Mouse (Mus musculus) Patski (cell line): ENCODE measurements around the gene Ptpn6. TPM values are rescaled to one million over a fixed set of nuclear protein-coding genes. Genes with fewer than 3 reads are reported as not detected.
A peak's percentile ranks its signal among the peaks of the same experiment; 100 is the strongest.

Source experiments
- ATAC-seq: fragments of 100-300 bp; one replicate; pipeline ENCODE4 v1.8.0; 2021
- CTCF ChIA-PET: fragments of 350-600 bp; sonication (Branson Sonifier 250); formaldehyde crosslinking; loops from one replicate; lab custom pipeline; 2022; ENCODE audit warnings: inconsistent platforms; lab: Charles Lee
- POLR2A ChIA-PET: fragments of 350-600 bp; sonication (Branson Sonifier 250); formaldehyde crosslinking; loops from one replicate; lab custom pipeline; 2022; ENCODE audit warnings: antibody characterized with exemption, inconsistent platforms; lab: Charles Lee
- DNase-seq: peaks from one replicate; pipeline ENCODE4 v3.0.0-alpha.2; 2011; ENCODE audit warnings: low read depth, low spot score
- H3K27me3 ChIP-seq: fragments of 371-371 bp; one replicate; pipeline ENCODE4 v1.5.1; 2021
- CTCF ChIP-seq: fragments of 100-300 bp; IDR thresholded peaks from one replicate; pipeline ENCODE4 v1.5.1; 2021
- in situ Hi-C: fragments of 300-500 bp; cut with MboI; formaldehyde crosslinking; loops from 3 replicates; pipeline ENCODE4 v1.11.1; 2018; ENCODE audit warnings: low pct_unique_long_range_greater_than_20kb, mixed read lengths
- polyA plus RNA-seq: library from polyadenylated mRNA; unstranded; gene quantifications from one replicate; pipeline ENCODE4 v1.2.3, GENCODE M21; 2021

Gene Ptpn6
- polyA plus RNA-seq, 1 experiment from 2014 or later: 1.5 TPM

- no peak for TF ChIP-seq CTCF
- in situ Hi-C loops: no loop called here
- no peak for DNase-seq
- no peaks in the 10 kb centered on the region for H3K27me3 ChIP-seq
- ChIA-PET CTCF (no interaction called here), POLR2A (no interaction called here)
- no peak for ATAC-seq
Observed at GRCm38 (mm10) chr6:124674591-124674990, 63.9 kb downstream of the Ptpn6 start.

- ChIA-PET CTCF (interaction anchor here (0.9 to 1.3 kb wide), 3 partner anchors 12 to 31 kb away, joined by 3 to 4 read pairs (median 3); no protein-coding TSS in a partner anchor), POLR2A (no interaction called here)
- no peak for ATAC-seq
- no peak for TF ChIP-seq CTCF
- DNase-seq: no peak
- in situ Hi-C loops: no loop called here
- H3K27me3 ChIP-seq: no peaks in the 10 kb centered on the region
Observed at GRCm38 (mm10) chr6:124673619-124674018, 64.9 kb downstream of the Ptpn6 start.

DNA sequence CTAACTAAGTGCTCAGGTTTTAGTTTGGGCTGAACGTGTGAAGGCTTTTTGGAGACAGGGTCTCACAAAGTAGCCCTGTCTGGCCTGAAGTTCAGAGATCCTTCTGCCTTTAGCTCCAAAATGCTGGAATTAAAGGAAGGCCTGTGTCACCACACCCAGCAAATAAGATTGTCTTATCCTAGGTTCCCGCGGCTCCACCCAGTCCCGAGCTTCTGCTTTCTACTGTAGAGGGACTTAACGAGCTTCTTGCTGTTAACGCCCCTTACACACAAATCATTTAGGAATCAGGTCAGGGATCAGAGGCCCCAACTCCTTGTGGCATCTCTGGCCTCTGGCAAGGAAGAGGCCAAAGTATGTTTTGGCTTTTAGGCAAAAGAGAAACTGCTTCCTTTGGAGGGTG lies 66.4 kb downstream of the Ptpn6 start:
- DNase-seq: no peak
- ChIA-PET CTCF (interaction anchor here (0.8 to 1.5 kb wide), 5 partner anchors 9 to 42 kb away, joined by 3 to 4 read pairs (median 3); partner anchors contain the start of gene Lpcat3), POLR2A (no interaction called here)
- ATAC-seq: peak; percentile 54
- TF ChIP-seq CTCF: no peak
- in situ Hi-C loops: no loop called here
- H3K27me3 ChIP-seq: no peaks in the 10 kb centered on the region

Other genes starting within 250 kb of the Ptpn6 start
- 20.3 TPM for gene C1rl, start 245.6 kb downstream of the Ptpn6 start, polyA plus RNA-seq
- 59.0 TPM for gene C1ra, start 226.3 kb downstream of the Ptpn6 start, polyA plus RNA-seq
- 60.3 TPM for gene C1s1, start 196.4 kb downstream of the Ptpn6 start, polyA plus RNA-seq
- gene C1rb, start 168.4 kb downstream of the Ptpn6 start, polyA plus RNA-seq: 7.9 TPM
- 6.1 TPM for gene C1s2, start 102.6 kb downstream of the Ptpn6 start, polyA plus RNA-seq
- gene Lpcat3, start 75.7 kb downstream of the Ptpn6 start, polyA plus RNA-seq: 107 TPM
- 100 TPM for gene Emg1, start 26.5 kb downstream of the Ptpn6 start, polyA plus RNA-seq
- 275 TPM for gene Phb2, start 26.4 kb downstream of the Ptpn6 start, polyA plus RNA-seq
- 270 TPM for gene Grcc10, start 2.7 kb upstream of the Ptpn6 start, polyA plus RNA-seq
- 0.82 TPM for gene Gm45234, start 17.3 kb upstream of the Ptpn6 start, polyA plus RNA-seq
- 100.0 TPM for gene Atn1, start 17.8 kb upstream of the Ptpn6 start, polyA plus RNA-seq
- 25.8 TPM for gene Eno2, start 31.0 kb upstream of the Ptpn6 start, polyA plus RNA-seq
- not detected for gene Lrrc23, start 41.0 kb upstream of the Ptpn6 start, polyA plus RNA-seq
- gene Spsb2, start 69.9 kb upstream of the Ptpn6 start, polyA plus RNA-seq: 23.6 TPM
- 1,211 TPM for gene Tpi1, start 75.6 kb upstream of the Ptpn6 start, polyA plus RNA-seq
- gene Usp5, start 90.8 kb upstream of the Ptpn6 start, polyA plus RNA-seq: 130 TPM
- gene Cdca3, start 90.8 kb upstream of the Ptpn6 start, polyA plus RNA-seq: 66.3 TPM
- 0.09 TPM for gene Gnb3, start 101.6 kb upstream of the Ptpn6 start, polyA plus RNA-seq
- 15.1 TPM for gene P3h3, start 119.0 kb upstream of the Ptpn6 start, polyA plus RNA-seq
- 10.3 TPM for gene Gpr162, start 125.3 kb upstream of the Ptpn6 start, polyA plus RNA-seq
- gene Cd4, start 149.5 kb upstream of the Ptpn6 start, polyA plus RNA-seq: not detected
- 0.49 TPM for gene Lag3, start 173.0 kb upstream of the Ptpn6 start, polyA plus RNA-seq
- gene Ptms, start 181.4 kb upstream of the Ptpn6 start, polyA plus RNA-seq: 850 TPM
- gene Mlf2, start 192.7 kb upstream of the Ptpn6 start, polyA plus RNA-seq: 442 TPM
- gene Cops7a, start 226.8 kb upstream of the Ptpn6 start, polyA plus RNA-seq: 153 TPM